Mouse (Mus musculus): ENCODE results near the gene Lhfpl3.

Gene Lhfpl3

DNA sequence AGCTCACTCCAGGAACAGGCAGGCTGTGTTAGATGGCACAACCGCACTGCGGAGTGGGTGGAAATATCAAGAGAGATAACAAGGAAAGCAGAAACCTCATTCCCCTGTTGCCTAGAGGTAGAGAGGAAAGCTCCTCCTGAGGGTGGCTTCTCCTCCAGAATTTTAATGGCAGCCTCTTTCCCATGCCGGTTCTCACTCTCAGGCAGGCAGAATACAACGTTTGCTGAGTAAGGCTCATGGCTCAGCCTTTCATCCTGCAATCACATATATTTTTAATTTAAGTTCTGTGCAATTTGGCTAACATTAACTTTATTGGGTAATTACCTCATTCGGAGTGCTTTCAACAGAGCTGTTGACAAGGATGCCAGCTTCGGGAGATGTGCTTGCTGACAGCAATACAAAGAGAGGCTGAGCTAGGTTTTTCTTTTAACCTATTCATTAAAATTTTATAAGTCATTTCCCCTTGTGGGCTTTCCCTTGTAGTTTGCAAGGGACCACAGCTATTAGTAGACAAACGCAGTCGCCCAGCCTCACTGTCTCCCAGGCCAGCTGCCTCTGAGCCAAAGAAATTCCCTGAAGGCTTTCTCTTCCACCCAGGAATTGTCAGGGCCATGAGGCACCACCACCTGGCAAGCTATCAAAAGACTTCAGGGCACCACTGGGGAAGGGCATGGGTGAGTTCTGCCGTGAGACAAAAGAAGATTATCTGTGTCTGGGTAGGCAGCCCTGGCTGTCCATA is 394.5 kb downstream of the Lhfpl3 start:
- DNase-seq (ENCODE audit: low read depth, low spot score), result no peak

DNA sequence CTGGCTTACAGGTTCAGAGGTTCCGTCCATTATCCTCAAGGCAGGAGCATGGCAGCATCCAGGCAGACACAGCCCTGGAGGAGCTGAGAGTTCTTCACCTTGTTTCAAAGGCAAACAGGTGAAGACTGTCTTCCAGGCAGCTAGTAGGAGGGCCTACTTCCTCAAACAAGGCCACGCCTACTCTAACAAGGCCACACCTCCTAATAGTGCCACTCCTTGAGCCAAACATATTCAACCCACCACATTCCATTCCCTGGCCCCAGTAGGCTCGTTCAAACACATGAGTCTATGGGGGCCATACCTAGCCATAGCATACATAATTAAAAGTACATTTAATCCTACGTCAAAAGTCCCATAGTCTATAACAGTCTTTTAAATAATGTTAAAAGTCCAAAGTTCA is 407.4 kb downstream of the Lhfpl3 start:
- DNase-seq (ENCODE audit: low read depth, low spot score), result no peak

DNA sequence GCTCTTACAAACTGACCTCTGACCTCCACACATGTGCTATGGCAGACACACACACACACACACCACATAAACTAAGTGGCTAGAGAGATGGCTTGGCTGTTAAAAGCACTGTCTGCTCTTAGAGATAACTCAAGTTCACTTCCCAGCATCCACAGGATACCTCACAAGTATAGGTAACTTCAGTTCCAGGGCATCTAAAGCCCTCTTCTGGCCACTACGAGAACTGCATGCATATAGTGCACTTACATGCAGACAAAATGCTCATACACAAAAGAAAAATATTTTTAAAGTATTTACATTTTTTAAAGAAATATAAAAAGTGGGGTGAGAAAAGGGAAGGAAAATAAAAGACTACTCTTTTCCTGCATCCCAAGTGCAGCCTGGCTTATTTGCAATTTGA is 408.6 kb downstream of the Lhfpl3 start:
- no peak for DNase-seq (ENCODE audit: low read depth, low spot score)

DNA sequence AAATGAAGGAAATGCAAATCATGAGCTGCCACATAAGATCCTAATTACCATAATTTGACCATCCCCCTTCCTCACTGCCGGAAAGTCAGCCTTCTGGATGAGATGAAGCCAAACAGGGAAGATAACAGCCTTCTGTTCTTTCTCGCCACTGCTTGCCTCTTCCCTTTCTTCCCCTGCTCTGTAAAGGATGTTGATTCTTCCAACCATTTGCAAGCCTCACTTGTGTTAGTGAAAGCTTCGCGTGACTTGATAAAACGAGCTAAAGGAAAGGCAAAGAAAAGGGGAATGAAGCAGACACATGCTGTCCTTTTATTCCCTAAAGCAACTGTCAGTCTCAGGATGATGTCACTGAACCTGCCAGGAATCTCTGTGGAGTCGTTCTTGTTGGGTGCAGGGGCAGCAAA is 420.1 kb downstream of the Lhfpl3 start:
- DNase-seq (ENCODE audit: low read depth, low spot score), result no peak

DNA sequence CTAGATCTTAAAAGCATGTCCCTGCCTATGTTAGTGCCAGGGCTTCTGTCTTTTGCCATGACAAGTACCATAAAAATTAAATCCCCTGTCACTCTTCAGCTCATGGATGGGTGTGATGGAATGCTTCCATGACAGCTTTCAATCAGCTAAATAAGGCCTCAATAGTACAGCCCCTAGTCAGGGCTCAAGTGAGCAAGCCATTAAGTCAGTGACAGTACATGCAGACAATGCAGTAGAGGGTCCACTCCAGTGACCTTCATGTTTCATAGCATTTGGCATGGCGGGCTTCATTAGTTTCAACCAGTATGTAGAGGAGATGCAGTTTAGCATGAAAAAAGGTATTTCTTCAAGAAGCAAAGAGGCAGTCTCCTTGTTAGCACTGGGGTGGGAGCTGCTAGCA is 420.8 kb downstream of the Lhfpl3 start:
- DNase-seq (ENCODE audit: low read depth, low spot score), result no peak

DNA sequence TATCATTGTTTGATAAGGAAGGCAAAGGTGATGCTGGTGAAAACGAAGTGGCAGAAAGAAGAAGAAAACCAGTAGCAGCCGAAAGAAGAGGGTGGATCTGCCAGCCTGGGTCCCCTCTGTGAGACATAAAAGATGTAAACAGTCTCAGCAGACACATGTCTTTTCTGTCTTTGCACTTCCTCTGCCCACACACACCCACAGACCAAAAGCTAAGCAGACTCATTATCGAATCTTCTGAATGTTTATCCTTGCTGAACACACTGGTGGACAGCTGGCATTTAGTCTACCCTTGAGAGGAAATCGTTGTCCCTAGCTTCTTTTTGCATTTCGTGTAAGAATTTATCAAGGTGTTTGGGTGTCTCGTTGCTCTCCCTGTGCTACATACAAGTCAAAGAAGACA is 443.8 kb downstream of the Lhfpl3 start:
- no peak for DNase-seq (ENCODE audit: low read depth, low spot score)

DNA sequence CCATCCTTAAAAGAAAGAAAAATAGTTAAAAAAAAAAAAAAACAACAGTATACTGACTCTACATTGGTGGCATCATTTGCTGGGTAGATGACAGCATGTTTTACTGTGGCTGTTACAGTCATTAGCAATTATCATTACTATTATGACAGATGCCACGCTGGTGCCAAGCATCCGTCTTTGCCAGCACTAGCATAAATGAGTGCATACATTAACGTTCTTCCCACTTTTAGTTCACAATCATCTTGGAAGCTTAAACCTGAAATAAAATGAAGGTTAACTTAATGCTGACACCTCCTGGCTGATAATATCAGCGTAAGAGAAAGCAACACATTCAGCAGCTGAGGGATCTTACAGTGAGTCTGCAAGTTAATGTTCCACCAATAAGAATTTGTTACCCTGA is 451.0 kb downstream of the Lhfpl3 start:
- DNase-seq (ENCODE audit: low read depth, low spot score), result no peak

DNA sequence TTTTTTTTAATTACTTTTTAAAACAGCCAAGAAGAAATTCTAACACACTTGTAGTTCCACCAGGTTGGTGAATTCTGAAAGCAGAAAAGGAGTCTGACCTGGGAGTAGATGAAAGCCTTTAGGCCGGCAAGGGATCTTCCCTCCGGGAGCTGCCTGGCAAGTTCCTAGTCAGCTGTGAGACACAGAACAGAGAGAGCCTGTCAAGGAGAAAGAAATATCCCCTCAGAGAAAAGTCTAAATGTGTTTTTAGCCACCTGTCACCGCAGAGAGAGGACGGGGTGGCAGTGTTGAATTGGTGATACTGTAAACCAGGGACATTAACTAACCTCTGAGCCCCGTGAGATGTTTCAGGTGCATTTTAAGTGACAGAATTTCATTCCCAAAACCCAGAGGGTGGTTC is 467.2 kb downstream of the Lhfpl3 start:
- DNase-seq (ENCODE audit: low read depth, low spot score), result no peak

DNA sequence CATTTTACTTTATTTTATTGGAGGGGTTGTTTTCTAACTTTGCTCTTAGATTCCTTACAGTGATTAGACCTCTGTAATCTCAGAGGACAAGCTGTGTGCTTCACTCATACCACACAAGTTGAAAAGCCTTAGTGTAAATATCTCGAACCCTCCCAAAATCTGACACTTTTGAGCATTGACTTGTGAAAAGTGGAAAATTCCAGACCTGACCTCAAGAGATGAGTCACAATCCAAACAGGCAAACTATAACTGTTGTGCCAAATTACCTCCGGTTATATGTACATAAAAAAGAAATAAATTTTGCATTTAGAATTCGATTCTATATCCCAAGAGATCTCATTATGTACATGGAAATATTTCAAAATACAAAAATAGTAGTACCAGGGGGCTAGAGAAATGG is 468.8 kb downstream of the Lhfpl3 start:
- DNase-seq (ENCODE audit: low read depth, low spot score), result no peak

DNA sequence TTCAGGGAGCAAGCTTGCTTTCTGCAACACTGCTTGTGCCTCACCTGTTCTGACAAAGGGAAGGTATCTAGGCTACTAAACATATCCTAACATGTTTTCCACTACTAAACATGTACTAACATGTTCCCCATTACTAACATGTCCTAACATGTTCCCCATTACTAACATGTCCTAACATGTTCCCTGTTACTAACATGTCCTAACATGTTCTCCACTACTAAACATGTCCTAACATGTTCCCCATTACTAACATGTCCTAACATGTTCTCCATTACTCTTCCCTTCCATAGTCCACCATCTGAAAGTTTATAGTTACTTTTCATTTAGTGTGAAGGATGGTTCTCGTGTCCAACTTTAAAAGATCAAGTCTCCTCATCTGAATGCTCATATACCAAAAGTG is 473.8 kb downstream of the Lhfpl3 start:
- no peak for DNase-seq (ENCODE audit: low read depth, low spot score)

DNA sequence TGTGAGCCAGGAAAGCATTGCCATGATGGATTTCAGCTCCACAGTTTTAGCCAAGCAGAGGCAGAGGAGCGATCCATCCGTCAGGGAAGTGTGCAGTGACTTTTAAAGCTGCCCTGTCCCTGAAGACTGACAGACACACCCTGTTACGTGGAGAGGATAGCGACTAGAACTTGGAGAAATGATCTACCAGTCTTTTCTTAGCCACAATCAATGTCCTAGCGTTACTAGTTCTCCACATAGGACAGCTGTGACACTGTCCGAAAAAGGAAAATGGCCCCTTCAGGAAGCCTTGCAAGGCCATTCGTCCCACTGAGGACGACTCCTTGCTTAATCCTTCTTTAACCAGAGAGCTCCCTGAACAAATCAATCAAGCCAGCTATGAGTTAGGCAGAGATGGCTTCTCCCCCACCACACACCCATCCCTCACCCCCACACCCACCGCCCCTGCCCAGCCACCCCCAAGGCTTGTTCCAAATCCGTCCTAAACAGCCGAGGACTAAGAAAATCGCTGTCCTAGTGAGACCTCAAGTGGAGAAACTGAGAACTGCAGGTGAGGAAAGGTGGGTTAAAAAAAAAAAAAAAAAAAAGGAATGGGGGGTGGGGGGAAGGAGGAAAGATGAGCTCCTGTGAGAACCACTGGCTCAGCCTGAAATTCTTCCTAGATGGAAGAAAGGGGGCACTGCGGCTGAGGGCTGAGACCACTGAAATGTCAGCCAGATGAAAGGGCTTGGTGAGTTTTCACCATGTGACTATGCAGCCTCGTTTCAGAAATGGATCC is 479.1 kb downstream of the Lhfpl3 start:
- no peak for DNase-seq (ENCODE audit: low read depth, low spot score)

DNA sequence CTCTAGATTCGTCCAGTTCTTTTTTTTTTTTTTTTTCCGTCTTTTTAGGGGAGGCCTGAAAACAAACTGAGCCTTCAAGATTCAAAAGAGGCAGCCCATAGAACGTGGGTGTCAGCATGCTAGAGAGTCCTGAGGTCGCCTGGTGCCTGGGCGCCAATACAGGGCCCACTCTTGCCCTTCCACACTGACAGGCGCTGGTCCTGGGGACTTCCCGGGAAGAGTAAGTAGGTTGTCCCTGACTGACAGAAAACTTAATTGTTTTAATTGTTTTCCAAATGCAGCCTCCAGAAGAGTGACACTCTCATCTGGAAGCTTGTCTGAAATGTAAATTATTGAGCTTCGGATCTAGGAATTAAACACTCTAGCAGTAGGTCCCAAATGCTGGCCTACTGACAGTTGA is 479.8 kb downstream of the Lhfpl3 start:
- no peak for DNase-seq (ENCODE audit: low read depth, low spot score)

DNA sequence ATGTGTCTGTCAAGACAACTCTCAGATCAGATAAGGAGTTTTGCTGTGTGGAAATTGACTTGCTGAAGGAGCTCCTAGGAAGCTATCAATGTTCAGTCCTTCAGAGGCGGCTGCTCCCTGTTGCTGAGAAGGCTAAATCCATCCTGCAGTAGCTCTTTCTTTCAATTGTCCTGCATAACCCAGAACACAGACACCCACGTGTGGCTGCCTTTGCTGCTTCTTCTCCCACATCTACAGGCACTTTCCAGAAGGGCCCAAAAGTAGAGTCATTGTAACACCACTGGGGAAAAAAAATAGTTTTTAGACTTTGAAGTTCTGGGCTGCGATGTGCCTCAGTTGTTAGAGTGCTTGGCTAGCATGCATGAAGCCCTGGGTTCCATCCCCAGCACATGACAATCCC is 480.9 kb downstream of the Lhfpl3 start:
- DNase-seq (ENCODE audit: low read depth, low spot score), result no peak

DNA sequence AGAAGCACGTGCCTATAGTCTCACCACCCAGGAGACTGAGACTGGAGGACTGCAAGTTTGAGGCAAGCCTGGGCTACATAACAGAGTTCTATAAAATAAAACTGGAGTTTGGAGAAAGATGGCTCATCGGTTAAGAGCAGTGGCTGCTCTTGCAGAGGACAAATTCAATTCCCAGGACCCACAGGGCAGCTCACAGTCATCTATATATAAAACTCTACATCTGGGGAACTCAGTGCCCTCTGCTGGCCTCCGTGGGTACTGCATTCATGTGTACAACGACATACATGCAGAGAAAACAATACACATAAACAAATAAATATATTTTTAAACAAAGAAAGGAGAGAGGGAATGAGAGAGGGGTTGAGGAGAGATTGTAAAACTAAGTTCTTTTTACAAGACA is 501.1 kb downstream of the Lhfpl3 start:
- DNase-seq (ENCODE audit: low read depth, low spot score), result peak; percentile 8

DNA sequence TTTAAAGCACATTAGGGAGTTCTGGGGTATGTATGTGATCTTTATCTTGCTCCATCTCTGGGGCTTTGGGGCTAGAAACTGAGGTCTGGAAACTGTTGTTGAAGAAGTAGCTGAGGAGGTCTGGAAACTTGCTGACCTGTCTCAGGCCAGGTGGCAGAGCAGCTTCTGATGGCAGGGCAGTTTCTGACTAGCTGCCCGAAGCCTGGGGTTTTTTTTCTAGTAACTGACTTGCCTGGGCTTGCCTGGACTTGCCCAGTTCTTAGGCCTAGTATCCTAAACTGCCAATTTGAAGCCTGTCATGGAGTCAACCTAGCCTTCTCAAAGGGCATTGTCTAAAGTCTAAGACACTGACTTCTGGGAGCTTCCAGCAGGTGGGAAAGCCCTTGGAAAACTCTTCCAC is 501.9 kb downstream of the Lhfpl3 start:
- no peak for DNase-seq (ENCODE audit: low read depth, low spot score)

DNA sequence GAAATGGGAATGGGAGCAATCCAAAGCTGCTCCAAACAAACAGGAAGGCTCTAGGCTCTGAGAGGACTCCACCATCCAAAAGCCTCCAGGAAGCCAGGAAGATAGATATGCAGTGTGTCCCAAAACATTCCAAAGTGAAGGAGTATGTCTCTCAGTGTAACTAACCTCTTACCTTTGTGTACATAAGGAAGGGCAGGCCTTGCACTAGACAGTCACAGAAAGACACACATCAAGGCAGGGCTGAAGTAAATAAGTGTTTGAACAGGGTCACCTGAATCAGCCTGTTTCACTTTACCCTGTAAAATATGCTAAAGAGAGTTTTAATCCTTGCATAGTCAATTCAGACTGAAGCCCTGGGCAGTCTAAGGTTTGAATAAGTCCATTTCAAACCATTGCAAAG is 502.4 kb downstream of the Lhfpl3 start:
- no peak for DNase-seq (ENCODE audit: low read depth, low spot score)

DNA sequence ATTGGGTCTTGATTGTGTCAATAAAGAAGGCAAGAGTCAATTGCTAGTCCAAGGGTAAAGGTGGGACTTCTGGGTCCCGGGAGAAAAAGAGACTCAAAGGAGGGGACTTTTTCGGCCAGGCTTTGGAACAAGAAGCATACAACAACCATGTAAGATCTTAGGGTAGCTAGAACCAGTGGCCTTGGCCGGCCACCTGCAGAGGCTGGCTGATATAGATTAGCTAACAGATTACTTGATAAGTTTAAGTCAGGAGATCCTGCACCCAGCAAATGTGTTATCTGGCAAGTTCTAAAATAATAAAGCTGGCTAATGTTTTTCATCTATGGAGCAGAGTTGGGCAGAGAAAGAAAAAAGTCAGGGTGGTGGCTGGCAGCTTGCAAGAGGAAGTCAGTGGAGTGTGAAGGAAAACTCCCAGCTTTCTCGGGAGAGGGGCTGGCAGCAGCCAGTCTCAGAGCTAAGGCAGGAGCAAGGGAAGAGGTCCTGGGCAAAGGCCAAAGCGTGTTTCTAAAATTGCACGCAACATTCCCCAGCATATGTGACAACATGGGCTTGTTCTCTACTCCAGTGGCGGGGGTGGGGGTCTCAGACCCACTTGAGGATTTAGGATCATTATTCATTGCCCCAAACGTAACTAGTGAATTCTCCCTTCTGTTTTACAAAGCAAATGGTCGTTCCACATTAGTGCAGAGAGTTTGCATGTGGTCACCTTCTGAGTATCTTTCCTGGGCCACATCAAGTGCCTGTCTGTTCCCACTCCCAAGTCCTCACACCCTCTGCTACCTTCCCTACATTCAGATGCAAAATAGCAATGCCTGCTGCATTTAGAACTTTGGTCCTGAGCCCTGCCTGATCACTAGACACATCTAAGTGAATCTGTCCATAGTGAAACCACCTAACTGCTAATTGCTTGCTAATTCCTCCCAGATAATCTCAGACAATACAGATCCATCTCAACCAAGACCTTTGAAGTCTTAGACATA is 504.3 kb downstream of the Lhfpl3 start:
- DNase-seq (ENCODE audit: low read depth, low spot score), result no peak

DNA sequence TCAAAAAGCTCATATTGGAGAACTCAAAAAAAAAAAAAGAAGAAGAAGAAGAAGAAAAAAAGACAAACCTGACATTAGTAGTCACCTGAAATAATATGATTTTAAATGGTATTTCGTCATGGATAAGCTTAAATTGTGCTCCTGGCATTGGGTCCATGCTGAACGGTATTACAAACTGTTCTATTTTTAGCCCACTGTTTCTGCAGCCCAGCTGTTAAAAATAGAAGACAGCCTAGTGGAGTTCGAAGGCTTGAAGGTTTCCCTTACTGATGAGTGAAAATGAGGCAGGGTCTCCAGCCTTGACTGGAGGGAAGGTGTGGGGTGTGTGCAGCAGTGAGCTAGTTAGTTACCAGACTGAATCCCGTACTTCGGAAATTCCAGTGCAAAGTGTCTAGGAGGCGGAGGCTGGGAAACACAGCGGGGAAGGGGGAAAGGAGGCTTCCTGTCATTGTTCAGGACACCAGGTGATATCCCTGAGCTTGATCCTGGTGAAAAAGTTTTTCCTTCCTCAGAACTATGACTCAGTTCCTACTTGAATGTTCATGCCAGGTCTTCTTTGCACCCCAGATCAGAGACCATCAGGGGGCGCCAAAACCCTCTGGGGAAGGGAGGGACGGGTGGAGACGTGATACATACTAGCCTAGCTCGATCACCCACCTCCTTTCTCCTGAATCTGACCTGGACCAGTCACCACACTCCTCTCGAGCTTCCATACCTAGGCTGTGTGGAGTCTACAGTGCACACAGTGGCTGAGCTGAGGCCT is 505.8 kb downstream of the Lhfpl3 start:
- DNase-seq (ENCODE audit: low read depth, low spot score), result no peak

DNA sequence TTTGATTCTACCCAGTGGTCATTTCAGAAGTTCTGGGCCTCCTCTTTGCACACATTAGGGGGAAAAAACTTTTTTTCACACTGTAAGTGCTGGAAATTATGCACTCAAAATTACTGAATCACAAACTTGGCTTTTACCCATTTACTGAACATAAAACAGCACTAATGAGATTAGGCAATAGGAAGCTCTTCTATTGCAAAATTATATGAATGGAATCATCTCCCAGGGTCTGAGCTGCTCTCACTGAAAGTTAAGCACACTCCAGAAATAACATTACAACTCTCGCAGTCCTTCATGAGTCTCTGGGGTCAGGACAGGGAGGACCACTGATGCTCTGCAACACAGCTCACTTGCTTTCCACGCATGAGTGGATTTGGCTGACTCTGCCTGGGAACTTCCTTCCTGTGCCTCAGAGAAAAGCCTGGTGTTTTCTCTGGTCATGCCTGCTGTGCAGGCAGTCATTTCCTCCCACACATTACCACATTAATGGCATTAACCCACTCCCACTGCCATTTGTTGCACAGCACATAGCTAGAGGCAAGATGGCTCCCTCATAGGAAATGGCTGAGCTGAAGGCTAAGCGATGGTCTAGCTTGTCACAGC is 510.1 kb downstream of the Lhfpl3 start:
- no peak for DNase-seq (ENCODE audit: low read depth, low spot score)

DNA sequence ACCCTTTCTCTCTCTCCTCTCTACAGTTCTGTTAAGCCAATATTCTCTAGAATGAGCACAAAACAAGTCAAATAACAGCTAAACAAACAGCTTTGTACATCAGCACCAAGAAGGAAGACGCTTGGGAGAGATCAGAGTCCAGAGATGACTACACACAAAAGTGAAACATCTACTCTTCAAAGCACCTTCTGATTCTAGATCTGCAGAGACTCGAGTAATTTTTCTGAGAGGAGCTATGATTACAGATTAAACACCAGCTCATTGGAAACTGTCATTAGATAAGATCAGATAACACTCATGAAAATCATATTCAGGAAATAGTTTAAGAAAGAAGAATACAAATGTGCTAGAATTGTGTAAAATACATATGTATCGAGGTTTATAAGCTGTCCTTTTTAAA is 527.5 kb downstream of the Lhfpl3 start:
- no peak for DNase-seq (ENCODE audit: low read depth, low spot score)

DNA sequence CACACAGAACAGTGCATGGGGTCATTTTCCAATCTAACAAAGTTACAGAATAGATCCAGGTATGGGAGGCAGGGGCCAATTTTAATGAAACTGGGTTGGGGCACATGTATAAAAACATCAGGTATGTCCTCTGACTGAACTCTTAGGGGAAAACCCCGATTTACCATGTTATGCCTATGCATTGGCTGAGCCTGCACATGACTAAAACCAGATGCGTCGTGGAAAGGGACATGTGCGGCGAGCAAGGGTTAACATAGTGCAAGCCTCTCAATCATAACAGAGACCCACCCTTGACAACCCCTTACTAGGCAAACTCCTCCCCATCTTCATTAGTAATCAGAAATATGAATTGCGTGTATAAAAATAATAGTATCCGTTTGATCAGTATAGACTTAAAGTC is 533.5 kb downstream of the Lhfpl3 start:
- no peak for DNase-seq (ENCODE audit: low read depth, low spot score)
